In the genomic region with DNA sequence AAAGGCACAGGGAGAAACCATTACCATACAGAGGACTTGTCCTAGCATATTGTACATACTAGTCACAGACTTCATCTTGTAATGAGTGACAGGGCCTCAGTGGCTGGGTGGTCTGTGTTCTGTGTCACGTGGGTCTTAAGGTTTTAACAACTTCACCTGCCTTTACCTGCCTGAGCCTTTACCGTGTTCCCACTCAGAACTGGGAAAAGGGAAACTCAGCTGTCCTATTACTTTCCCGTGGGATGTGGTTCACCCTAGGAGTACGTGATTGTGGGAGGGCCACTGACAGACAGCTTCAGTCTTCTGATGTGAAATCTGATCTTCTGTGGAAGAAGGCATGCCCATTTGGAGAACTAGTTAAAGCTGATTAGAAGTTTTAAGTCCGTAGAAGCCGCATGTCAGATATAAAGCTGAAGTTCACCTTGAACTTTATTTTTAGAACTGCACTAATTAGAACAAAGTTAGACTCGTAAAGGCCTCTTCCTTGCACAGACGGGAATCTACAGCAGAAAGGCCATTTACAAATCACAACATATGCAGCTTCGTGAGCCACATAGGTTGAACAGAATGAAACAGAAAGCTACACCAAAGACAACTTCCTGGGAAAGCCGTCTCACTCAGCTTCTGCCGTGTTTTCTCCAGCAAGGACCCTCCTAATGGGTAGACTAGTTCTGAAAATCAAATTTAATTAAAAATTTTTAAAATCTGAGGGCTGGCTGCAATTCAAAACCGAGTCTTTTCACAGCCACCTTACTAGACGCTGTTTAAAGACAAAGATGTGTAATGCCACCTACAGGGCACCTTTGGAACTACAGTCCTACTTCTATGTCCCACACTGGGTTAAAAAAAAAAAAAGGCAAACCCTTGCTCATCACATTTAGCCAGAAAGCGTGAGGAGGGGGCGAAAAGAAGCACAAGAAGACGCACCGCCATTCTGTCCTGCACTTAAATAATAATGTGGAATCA, we compare ENCODE assay signal across 8 mouse cellular contexts. TPM values are rescaled to one million over a fixed set of nuclear protein-coding genes. Genes with fewer than 3 reads are reported as not detected.
DNase-seq lines count a peak whose midpoint lies in the region; ATAC-seq and TF ChIP-seq lines count a peak whose summit lies in the region.

No protein-coding gene starts in this region.

- peak overlapping the region; percentile 72 for H3K9ac ChIP-seq in heart, embryonic 14.5 days (ENCODE audit: low read length)
- H3K9ac ChIP-seq in kidney, postnatal 0 days (ENCODE audit: low read depth, low read length), result peak overlapping the region; percentile 47; the same call in 1 of the 2 replicates
- H3K9ac ChIP-seq in liver, embryonic 11.5 days (ENCODE audit: low read depth, low read length), result peak overlapping the region; percentile 22; the same call in 1 of the 2 replicates
- no peak overlapping the region for H3K9ac ChIP-seq in stomach, postnatal 0 days (ENCODE audit: low read length)

- no peaks in the 10 kb centered on the region for H3K9me3 ChIP-seq in heart, embryonic 14.5 days (ENCODE audit: control insufficient read depth, low read length)
- no peaks in the 10 kb centered on the region for H3K9me3 ChIP-seq in kidney, postnatal 0 days (replicated peaks; ENCODE audit: low read length)
- no peaks in the 10 kb centered on the region for H3K9me3 ChIP-seq in liver, embryonic 11.5 days (ENCODE audit: control insufficient read depth, low read length)
- H3K9me3 ChIP-seq in stomach, postnatal 0 days (ENCODE audit: control insufficient read depth, low read length), result no peaks in the 10 kb centered on the region

- peak; percentile 79 for TF ChIP-seq CTCF in kidney, postnatal 0 days (IDR thresholded peaks at IDR 0.05; ENCODE audit: low read depth)
- TF ChIP-seq CTCF in stomach, postnatal 0 days (IDR thresholded peaks at IDR 0.05; ENCODE audit: low read depth), result peak; percentile 87

- ATAC-seq in heart, embryonic 14.5 days (ENCODE audit: insufficient number of reproducible peaks, insufficient read depth, low FRiP score, low read depth), result no peak
- no peak for ATAC-seq in kidney, postnatal 0 days (replicated peaks; ENCODE audit: low FRiP score, low read depth)
- peak; percentile 55 for ATAC-seq in liver, embryonic 11.5 days (replicated peaks; ENCODE audit: low FRiP score)
- ATAC-seq in stomach, postnatal 0 days (ENCODE audit: low FRiP score, low TSS enrichment), result peak; percentile 52

- H3K4me2 ChIP-seq in heart, embryonic 14.5 days (ENCODE audit: low read length), result peak overlapping the region; percentile 73
- peak overlapping the region; percentile 54 for H3K4me2 ChIP-seq in kidney, postnatal 0 days (ENCODE audit: low read length)
- H3K4me2 ChIP-seq in liver, embryonic 11.5 days, result peak overlapping the region; percentile 55
- H3K4me2 ChIP-seq in myocyte (ENCODE audit: low read depth), result peak overlapping the region; percentile 71
- peak overlapping the region; percentile 21 for H3K4me2 ChIP-seq in stomach, postnatal 0 days (replicated peaks; ENCODE audit: low read depth)

- 20% methylated on average over 17 of the region's 17 CpGs for WGBS in heart, embryonic 14.5 days
- 13% methylated on average over 17 of the region's 17 CpGs for WGBS in kidney, postnatal 0 days
- WGBS in liver, embryonic 11.5 days, result 29% methylated on average over 17 of the region's 17 CpGs
- WGBS in stomach, postnatal 0 days, result 16% methylated on average over 17 of the region's 17 CpGs

- H3K79me2 ChIP-seq in myocyte (ENCODE audit: control insufficient read depth, insufficient read depth), result no peaks in the 10 kb centered on the region

- peak; percentile 53 for TF ChIP-seq EP300 in stomach, postnatal 0 days (optimal IDR thresholded peaks at IDR 0.05)

- peaks cover 0 to 7% of the 10 kb centered on the region in 2 experiments; a peak in 2 of 4 replicates for H3K4me1 ChIP-seq in heart, embryonic 14.5 days (ENCODE audit: control insufficient read depth in 2 of 2, insufficient read depth in 2 of 2, low read length in 2 of 2)
- H3K4me1 ChIP-seq in kidney, postnatal 0 days (replicated peaks; ENCODE audit: insufficient read depth, low read length), result peaks cover 6% of the 10 kb centered on the region; the same call in 1 of the 2 replicates
- peaks cover 6% of the 10 kb centered on the region; the same call in 1 of the 2 replicates for H3K4me1 ChIP-seq in liver, embryonic 11.5 days (replicated peaks; ENCODE audit: control insufficient read depth, insufficient read depth, low read length)
- no peaks in the 10 kb centered on the region for H3K4me1 ChIP-seq in stomach, postnatal 0 days (replicated peaks; ENCODE audit: control insufficient read depth, insufficient read depth)

- no peak overlapping the region for H3ac ChIP-seq in myocyte (ENCODE audit: control insufficient read depth, insufficient read length)

- peak overlapping the region in 1 of 2 experiments; percentile 42; a peak in 2 of 4 replicates for H3K27ac ChIP-seq in heart, embryonic 14.5 days (replicated peaks in 1 of 2; ENCODE audit: control insufficient read depth in 1 of 2, insufficient read depth in 1 of 2, low read depth in 2 of 2, low read length in 2 of 2)
- H3K27ac ChIP-seq in kidney, postnatal 0 days, result no peak overlapping the region
- no peak overlapping the region; the same call in 1 of the 2 replicates for H3K27ac ChIP-seq in liver, embryonic 11.5 days (ENCODE audit: low read depth, low read length)
- H3K27ac ChIP-seq in stomach, postnatal 0 days (replicated peaks), result peak overlapping the region; percentile 56

- H3K4me3 ChIP-seq in heart, embryonic 14.5 days (ENCODE audit: control insufficient read depth in 1 of 2, insufficient read depth in 1 of 2, low read depth in 1 of 2, low read length in 2 of 2), result peak overlapping the region; percentile 32 to 41; a peak in 3 of 4 replicates
- peak overlapping the region; percentile 33 for H3K4me3 ChIP-seq in kidney, postnatal 0 days (replicated peaks; ENCODE audit: low read depth, low read length)
- no peak overlapping the region for H3K4me3 ChIP-seq in liver, embryonic 11.5 days (ENCODE audit: low read depth, low read length)
- H3K4me3 ChIP-seq in myocyte, result no peak overlapping the region
- H3K4me3 ChIP-seq in stomach, postnatal 0 days (ENCODE audit: low read depth, low read length), result peak overlapping the region; percentile 34

- H3K36me3 ChIP-seq in heart, embryonic 14.5 days (ENCODE audit: control insufficient read depth, insufficient read depth, low read length), result peaks cover 38% of the 10 kb centered on the region
- H3K36me3 ChIP-seq in kidney, postnatal 0 days (ENCODE audit: insufficient read depth, low read length), result peaks cover 9% of the 10 kb centered on the region; the same call in 1 of the 2 replicates
- peaks cover 14% of the 10 kb centered on the region for H3K36me3 ChIP-seq in liver, embryonic 11.5 days (ENCODE audit: control insufficient read depth, insufficient read depth, low read length)
- H3K36me3 ChIP-seq in myocyte (ENCODE audit: control insufficient read depth, insufficient read depth), result peaks cover 24% of the 10 kb centered on the region
- peaks cover 6% of the 10 kb centered on the region for H3K36me3 ChIP-seq in stomach, postnatal 0 days (ENCODE audit: control insufficient read depth, insufficient read depth, low read length)

- peak; percentile 84 for DNase-seq in ES-CJ7 (ENCODE audit: low read depth, low spot score)
- peak; percentile 58 for DNase-seq in brain, embryonic 18.5 days (ENCODE audit: low read depth, low spot score)
- DNase-seq in fibroblast of lung, adult 2 months (ENCODE audit: low read depth), result peak; percentile 75
- peak; percentile 94 for DNase-seq in kidney, postnatal 0 days (ENCODE audit: low spot score)
- DNase-seq in liver, embryonic 11.5 days (ENCODE audit: low spot score), result peak; percentile 56
- DNase-seq in stomach, postnatal 0 days (ENCODE audit: low spot score), result peak; percentile 76

- TF ChIP-seq POLR2A in myocyte (IDR thresholded peaks at IDR 0.05; ENCODE audit: insufficient read length, low read depth), result no peak

- no peaks in the 10 kb centered on the region for H3K27me3 ChIP-seq in heart, embryonic 14.5 days (ENCODE audit: control insufficient read depth, insufficient read depth, low read length)
- no peaks in the 10 kb centered on the region for H3K27me3 ChIP-seq in kidney, postnatal 0 days (ENCODE audit: insufficient read depth, low read length)
- H3K27me3 ChIP-seq in liver, embryonic 11.5 days (replicated peaks; ENCODE audit: control insufficient read depth, insufficient read depth, low read length), result no peaks in the 10 kb centered on the region
- no peaks in the 10 kb centered on the region for H3K27me3 ChIP-seq in myocyte (ENCODE audit: control insufficient read depth, insufficient read depth, insufficient read length)
- no peaks in the 10 kb centered on the region for H3K27me3 ChIP-seq in stomach, postnatal 0 days (ENCODE audit: control insufficient read depth, insufficient read depth, low read length)

TF ChIP-seq in myocyte, 11 proteins besides CTCF, POLR2A, EP300 and RAD21:
- TF ChIP-seq TCF12 (IDR thresholded peaks at IDR 0.05; ENCODE audit: insufficient read depth, poor library complexity, severe bottlenecking) (no peak), POLR2AphosphoS2 (IDR thresholded peaks at IDR 0.05; ENCODE audit: insufficient read length, low read depth) (no peak), REST (IDR thresholded peaks at IDR 0.05; ENCODE audit: insufficient read depth, insufficient read length) (no peak), MAX (IDR thresholded peaks at IDR 0.05; ENCODE audit: low read depth) (no peak), SRF (IDR thresholded peaks at IDR 0.05; ENCODE audit: control insufficient read depth, insufficient read length, low read depth) (no peak), CEBPB (IDR thresholded peaks at IDR 0.05; ENCODE audit: insufficient read depth, poor library complexity, severe bottlenecking) (no peak), MYOG (IDR thresholded peaks at IDR 0.05; ENCODE audit: control insufficient read depth in 1 of 3, insufficient read depth in 1 of 3, insufficient read length in 2 of 3, low read depth in 2 of 3) (no peak), E2F4 (IDR thresholded peaks at IDR 0.05; ENCODE audit: insufficient read depth) (no peak), USF1 (IDR thresholded peaks at IDR 0.05; ENCODE audit: low read depth) (no peak), MYOD1 (IDR thresholded peaks at IDR 0.05; ENCODE audit: control insufficient read depth in 1 of 3, insufficient read length in 2 of 3, low read depth in 2 of 3) (no peak), TCF3 (IDR thresholded peaks at IDR 0.05; ENCODE audit: insufficient read length, low read depth) (no peak)

RNA-seq across cellular contexts. Expression of gene Vcpkmt, which starts 8.6 kb away (rescaled TPM):
- polyA plus RNA-seq in heart, embryonic 14.5 days (2014; fragmentation: Nextera tagmentation; extraction: Ambion mirVana), result 14.2 and 15.4 TPM in 2 replicates
- polyA plus RNA-seq in kidney, postnatal 0 days (2015; fragmentation: Nextera tagmentation; extraction: Ambion mirVana), result 20.8 and 21.5 TPM in 2 replicates
- polyA plus RNA-seq in liver, embryonic 11.5 days (2014; fragmentation: Nextera tagmentation; extraction: Ambion mirVana), result 32.5 and 32.6 TPM in 2 replicates
- polyA plus RNA-seq in myocyte (2012; fragmentation: generic; extraction: Trizol), result 14.6 TPM
- 24.4 and 24.7 TPM in 2 replicates for polyA plus RNA-seq in stomach, postnatal 0 days (2015; fragmentation: Nextera tagmentation; extraction: Ambion mirVana)

Comparison
In these comparisons a context has a peak if more than half of its experiments do, and no peak if none do; other contexts are left out.
1. ATAC-seq: peak in liver, embryonic 11.5 days (single experiment) and stomach, postnatal 0 days (single experiment); none in heart, embryonic 14.5 days (single experiment) and kidney, postnatal 0 days (single experiment).
2. H3K4me2 ChIP-seq: peak in every context shown above with its lines; median percentile 73 in heart, embryonic 14.5 days; 71 in myocyte; 55 in liver, embryonic 11.5 days; 54 in kidney, postnatal 0 days; 21 in stomach, postnatal 0 days.
3. H3K4me3 ChIP-seq: peak in heart, embryonic 14.5 days (2 of 2), kidney, postnatal 0 days (single experiment) and stomach, postnatal 0 days (single experiment); none in liver, embryonic 11.5 days (single experiment) and myocyte (single experiment).
4. Peak in every context shown above with its lines, with median percentiles within 50 percentile points of each other: DNase-seq.